Mouse (Mus musculus) G1E (cell line): ENCODE measurements around the gene Olfr1042.

Experiments
- CTCF ChIP-seq: IDR thresholded peaks from 2 replicates; pipeline ENCODE4 v1.5.1; 2012; ENCODE audit warnings: low read depth, low read length, inconsistent platforms, mixed read lengths
- GATA1 ChIP-seq: IDR thresholded peaks from 2 replicates; pipeline ENCODE4 v1.6.1; 2012; ENCODE audit warnings: borderline replicate concordance, low read length, inconsistent platforms, mixed read lengths

DNA sequence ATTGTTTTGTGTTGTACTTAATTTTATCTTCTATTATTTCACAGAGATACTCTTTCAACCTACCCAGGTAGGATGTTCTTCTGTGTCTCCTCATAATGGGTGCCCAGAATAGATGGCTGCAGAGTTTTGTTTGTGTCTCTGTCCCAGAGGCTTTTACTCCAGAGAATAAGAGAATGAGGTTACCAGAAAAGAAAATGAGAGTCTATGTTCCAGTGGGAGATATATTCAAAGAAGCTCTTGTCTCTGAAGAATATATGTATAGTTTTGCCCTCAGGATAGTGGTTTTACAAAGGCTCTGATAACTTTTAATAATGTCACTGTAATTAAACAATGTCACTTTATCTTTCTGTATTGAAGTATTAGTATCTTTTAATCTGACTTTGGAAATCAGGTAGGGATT is 23.9 kb upstream of the Olfr1042 start, which contains the start of gene Olfr52:
- TF ChIP-seq CTCF (no peak), GATA1 (no peak)
